Mouse (Mus musculus): ENCODE results near the gene Tmem59l. TPM values are rescaled to one million over a fixed set of nuclear protein-coding genes. Genes with fewer than 3 reads are reported as not detected.
"Not testable (repeated sequence)": the region's sequence is repeated elsewhere in the genome, so short reads cannot be mapped to it uniquely, and the experiment has no call there.

Tmem59l gene
- polyA plus RNA-seq, 1 experiment from 2014 or later, result 61.5 TPM

GRCm38 (mm10) chr8:70519606-70520005, 32.4 kb upstream of the Tmem59l start:
- Histone ChIP-seq H3K9me3 (no peaks in the 10 kb centered on the region), H3K27ac (no peak overlapping the region), H3K4me2 (replicated peaks) (no peak overlapping the region), H3K4me1 (replicated peaks) (peaks cover 17% of the 10 kb centered on the region), H3K9ac (replicated peaks) (no peak overlapping the region), H3K36me3 (peaks cover 43% of the 10 kb centered on the region), H3K4me3 (replicated peaks) (no peak overlapping the region), H3K27me3 (no peaks in the 10 kb centered on the region)
- 55% methylated on average over 2 of the region's 2 CpGs for whole genome bisulfite sequencing
- no peak for ATAC-seq

DNA sequence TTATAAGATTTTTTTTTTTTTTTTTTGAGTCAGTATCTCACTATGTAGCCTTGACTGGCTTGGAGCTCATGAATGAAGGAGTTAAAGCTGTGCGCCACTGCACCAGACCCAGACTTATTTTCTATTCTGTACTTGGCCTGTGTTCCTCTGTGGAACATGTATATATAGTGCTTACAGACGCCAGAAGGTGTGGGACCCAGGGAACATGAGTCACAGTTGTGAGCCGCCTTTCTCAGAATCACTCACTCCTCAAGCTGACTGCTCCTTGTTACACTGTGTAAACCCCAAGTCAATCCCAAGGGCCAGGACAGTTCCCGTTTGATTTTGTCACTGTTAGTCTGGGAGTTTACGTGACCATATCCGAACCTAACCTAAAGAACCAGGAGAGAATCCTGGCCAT, 31.9 kb upstream of the Tmem59l start:
- H3K27me3 ChIP-seq, result no peaks in the 10 kb centered on the region
- no peaks in the 10 kb centered on the region for H3K9me3 ChIP-seq
- H3K27ac ChIP-seq, result no peak overlapping the region
- H3K4me1 ChIP-seq (replicated peaks), result peaks cover 17% of the 10 kb centered on the region
- 97% methylated on average over 6 of the region's 6 CpGs for WGBS
- H3K4me3 ChIP-seq (replicated peaks), result no peak overlapping the region
- H3K9ac ChIP-seq (replicated peaks), result no peak overlapping the region
- no peak for ATAC-seq
- no peak overlapping the region for H3K4me2 ChIP-seq (replicated peaks)
- peaks cover 48% of the 10 kb centered on the region for H3K36me3 ChIP-seq

GRCm38 (mm10) chr8:70517940-70518643, 30.9 kb upstream of the Tmem59l start:
- WGBS, result 72% methylated on average over 10 of the region's 10 CpGs
- H3K27ac ChIP-seq, result no peak overlapping the region
- no peaks in the 10 kb centered on the region for H3K27me3 ChIP-seq
- no peak overlapping the region for H3K4me2 ChIP-seq (replicated peaks)
- H3K36me3 ChIP-seq, result peaks cover 57% of the 10 kb centered on the region
- peaks cover 13% of the 10 kb centered on the region for H3K4me1 ChIP-seq (replicated peaks)
- H3K9ac ChIP-seq (replicated peaks), result no peak overlapping the region
- no peak for ATAC-seq
- H3K4me3 ChIP-seq (replicated peaks), result no peak overlapping the region
- H3K9me3 ChIP-seq, result no peaks in the 10 kb centered on the region

DNA sequence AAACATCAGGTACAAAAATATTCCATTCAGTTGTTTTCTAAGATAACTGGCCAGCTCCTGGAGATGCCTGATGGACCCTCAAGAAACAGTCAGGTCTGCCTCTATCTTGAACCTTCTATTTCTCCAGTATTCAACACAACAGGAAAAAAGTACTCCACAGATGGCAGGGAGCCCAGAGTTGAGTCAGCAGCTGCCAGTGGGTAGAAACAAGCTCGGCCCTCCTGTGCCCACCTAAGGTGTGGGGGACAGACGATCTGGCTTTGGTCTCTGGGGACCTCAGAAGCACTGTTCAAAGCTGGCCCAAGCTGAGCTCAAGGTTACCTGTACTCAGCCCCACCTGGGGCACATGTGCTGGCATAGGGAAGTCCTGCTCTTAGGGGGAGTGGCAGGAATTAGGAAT, 26.3 kb upstream of the Tmem59l start:
- Histone ChIP-seq H3K4me3 (replicated peaks) (no peak overlapping the region), H3K27ac (no peak overlapping the region), H3K36me3 (peaks cover 54% of the 10 kb centered on the region), H3K9me3 (no peaks in the 10 kb centered on the region), H3K27me3 (no peaks in the 10 kb centered on the region), H3K4me1 (replicated peaks) (peaks cover 26% of the 10 kb centered on the region), H3K9ac (replicated peaks) (no peak overlapping the region), H3K4me2 (replicated peaks) (no peak overlapping the region)
- ATAC-seq, result no peak
- WGBS, result 82% methylated on average over 2 of the region's 2 CpGs

DNA sequence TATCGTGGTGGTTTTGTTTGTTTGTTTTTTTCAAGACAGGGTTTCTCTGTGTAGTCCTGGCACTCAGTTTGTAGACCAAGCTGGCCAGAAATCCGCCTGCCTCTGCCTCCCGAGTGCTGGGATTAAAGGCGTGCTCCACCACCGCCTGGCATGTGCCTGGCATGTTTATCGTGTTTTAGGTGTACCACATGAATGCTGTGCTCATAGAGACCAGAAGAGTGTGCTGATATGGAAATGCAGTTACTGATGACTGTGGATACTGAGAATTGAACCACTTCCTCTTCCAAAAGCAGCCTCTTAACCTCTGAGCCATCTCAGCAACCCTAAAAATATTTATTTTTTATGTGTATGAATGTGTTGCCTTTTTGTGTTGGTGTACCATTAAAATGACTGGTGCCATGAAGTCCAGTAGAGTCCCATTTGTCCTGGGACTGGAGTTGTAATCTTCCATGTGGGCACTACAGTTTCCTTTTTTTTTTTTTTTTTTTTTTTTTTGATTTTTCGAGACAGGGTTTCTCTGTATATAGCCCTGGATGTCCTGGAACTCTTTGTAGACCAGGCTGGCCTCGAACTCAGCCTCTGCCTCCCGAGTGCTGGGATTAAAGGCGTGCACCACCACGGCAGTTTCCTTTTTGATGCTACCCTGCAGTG, 25.2 kb upstream of the Tmem59l start:
- H3K9me3 ChIP-seq, result no peaks in the 10 kb centered on the region
- H3K4me1 ChIP-seq (replicated peaks), result peaks cover 28% of the 10 kb centered on the region
- H3K4me3 ChIP-seq (replicated peaks), result no peak overlapping the region
- 92% methylated on average over 11 of the region's 11 CpGs for WGBS
- peaks cover 53% of the 10 kb centered on the region for H3K36me3 ChIP-seq
- H3K9ac ChIP-seq (replicated peaks), result no peak overlapping the region
- no peak overlapping the region for H3K4me2 ChIP-seq (replicated peaks)
- H3K27me3 ChIP-seq, result no peaks in the 10 kb centered on the region
- H3K27ac ChIP-seq, result no peak overlapping the region
- no peak for ATAC-seq

- Histone ChIP-seq H3K4me1 (replicated peaks) (peaks cover 28% of the 10 kb centered on the region), H3K9me3 (no peaks in the 10 kb centered on the region), H3K9ac (replicated peaks) (no peak overlapping the region), H3K36me3 (peaks cover 56% of the 10 kb centered on the region), H3K27ac (no peak overlapping the region), H3K27me3 (no peaks in the 10 kb centered on the region), H3K4me2 (replicated peaks) (0 out of 2 replicates have a peak overlapping the region, but pooled peaks have one; percentile 86), H3K4me3 (replicated peaks) (no peak overlapping the region)
- no peak for ATAC-seq
- WGBS, result 95% methylated on average over 2 of the region's 2 CpGs
These were observed 24.6 kb upstream of the Tmem59l start for GRCm38 (mm10) chr8:70511770-70512169.

- peaks cover 50% of the 10 kb centered on the region for H3K36me3 ChIP-seq
- peak overlapping the region; percentile 96; the same call in 1 of the 2 replicates for H3K27ac ChIP-seq
- peak overlapping the region; percentile 86 for H3K4me2 ChIP-seq (replicated peaks)
- H3K4me3 ChIP-seq (replicated peaks), result peak overlapping the region; percentile 97
- H3K4me1 ChIP-seq (replicated peaks), result peaks cover 28% of the 10 kb centered on the region
- H3K9ac ChIP-seq (replicated peaks), result peak overlapping the region; percentile 99; the same call in 1 of the 2 replicates
- 91% methylated on average over 6 of the region's 6 CpGs for WGBS
- not testable (repeated sequence) for ATAC-seq, H3K9me3 ChIP-seq, H3K27me3 ChIP-seq
These were observed 24.0 kb upstream of the Tmem59l start for GRCm38 (mm10) chr8:70511174-70511573.

DNA sequence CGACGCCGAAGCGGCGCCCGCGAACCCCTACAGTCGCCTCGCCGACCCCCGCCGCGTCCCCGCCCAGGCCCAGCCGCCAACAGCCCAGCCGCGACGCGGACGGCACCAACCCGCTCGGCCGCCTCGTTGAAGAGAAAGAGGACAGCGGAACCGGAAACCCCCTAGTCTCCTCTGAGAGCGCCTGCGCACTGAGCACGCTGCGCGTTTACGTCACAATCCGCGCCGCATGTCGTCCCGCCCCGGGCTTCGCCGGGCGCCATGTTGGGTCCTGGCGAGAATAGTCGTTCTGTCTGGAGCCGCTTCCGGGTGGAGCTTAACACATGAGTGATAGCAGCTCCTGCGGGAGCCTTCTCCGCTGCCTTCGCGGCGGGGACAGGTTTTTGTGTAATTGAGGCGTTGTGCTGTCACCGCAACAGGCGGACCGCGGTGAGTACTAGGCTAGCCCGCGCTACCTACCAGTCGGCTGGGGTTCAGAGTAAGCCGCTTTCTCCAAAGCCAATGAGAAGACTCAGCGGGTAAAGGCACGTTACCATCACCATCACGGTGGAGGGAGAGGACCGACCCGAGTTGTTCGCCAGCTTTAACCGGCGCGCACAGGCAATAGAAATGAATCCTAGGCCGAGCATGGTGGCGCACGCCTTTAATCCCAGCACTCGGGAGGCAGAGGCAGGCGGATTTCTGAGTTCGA, 23.2 kb upstream of the Tmem59l start, which contains the start of gene Uba52:
Uba52 (minus strand) TSS at position 574 of the 688 bp plus-strand sequence.
- ATAC-seq, result peak; percentile 81
- Histone ChIP-seq H3K4me3 (replicated peaks) (peak within 1 kb of the TSS; percentile 97), H3K27ac (peak within 1 kb of the TSS; percentile 96), H3K27me3 (no peaks in the 10 kb centered on the region), H3K36me3 (peaks cover 43% of the 10 kb centered on the region), H3K4me1 (replicated peaks) (peaks cover 36% of the 10 kb centered on the region), H3K9me3 (no peaks in the 10 kb centered on the region), H3K4me2 (replicated peaks) (peak within 1 kb of the TSS; percentile 86), H3K9ac (replicated peaks) (peak within 1 kb of the TSS; percentile 99)
- WGBS, result 2% methylated on average over 74 of the region's 74 CpGs

DNA sequence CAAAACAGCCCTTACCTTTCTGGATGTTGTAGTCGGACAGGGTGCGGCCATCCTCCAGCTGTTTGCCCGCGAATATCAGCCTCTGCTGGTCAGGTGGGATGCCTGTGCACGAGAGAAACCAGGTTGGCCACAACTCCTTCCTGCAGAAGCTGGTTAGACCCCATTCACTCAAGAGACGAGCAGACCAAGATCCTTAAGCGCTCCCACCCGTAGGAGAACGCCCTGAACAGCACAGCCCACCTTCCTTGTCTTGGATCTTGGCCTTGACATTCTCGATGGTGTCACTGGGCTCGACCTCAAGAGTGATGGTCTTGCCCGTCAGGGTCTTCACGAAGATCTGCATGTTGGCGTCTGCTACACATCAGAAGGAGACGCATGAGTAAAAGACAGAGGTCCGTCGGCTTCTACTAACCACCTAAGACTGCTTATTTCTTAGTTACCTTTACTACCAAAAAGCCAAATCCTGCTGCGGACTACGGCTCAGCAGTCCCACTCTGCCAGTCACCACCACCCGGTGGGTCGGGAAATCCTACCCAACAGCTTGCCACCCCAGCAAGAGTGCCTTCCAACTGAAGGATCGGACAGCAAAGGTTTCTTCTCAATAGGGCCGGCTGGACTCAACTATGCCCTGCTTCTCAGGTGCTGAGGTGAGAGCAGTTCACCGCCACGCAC, 22.3 kb upstream of the Tmem59l start:
- H3K27ac ChIP-seq, result peak overlapping the region; percentile 96
- no peak for ATAC-seq
- H3K36me3 ChIP-seq, result peaks cover 43% of the 10 kb centered on the region
- peak overlapping the region; percentile 97 for H3K4me3 ChIP-seq (replicated peaks)
- 16% methylated on average over 25 of the region's 25 CpGs for WGBS
- H3K27me3 ChIP-seq, result 0 out of 2 replicates have a peak, but pooled peaks cover under 1% of the 10 kb centered on the region
- H3K4me2 ChIP-seq (replicated peaks), result peak overlapping the region; percentile 86
- peak overlapping the region; percentile 99 for H3K9ac ChIP-seq (replicated peaks)
- H3K9me3 ChIP-seq, result no peaks in the 10 kb centered on the region
- H3K4me1 ChIP-seq (replicated peaks), result peaks cover 45% of the 10 kb centered on the region

DNA sequence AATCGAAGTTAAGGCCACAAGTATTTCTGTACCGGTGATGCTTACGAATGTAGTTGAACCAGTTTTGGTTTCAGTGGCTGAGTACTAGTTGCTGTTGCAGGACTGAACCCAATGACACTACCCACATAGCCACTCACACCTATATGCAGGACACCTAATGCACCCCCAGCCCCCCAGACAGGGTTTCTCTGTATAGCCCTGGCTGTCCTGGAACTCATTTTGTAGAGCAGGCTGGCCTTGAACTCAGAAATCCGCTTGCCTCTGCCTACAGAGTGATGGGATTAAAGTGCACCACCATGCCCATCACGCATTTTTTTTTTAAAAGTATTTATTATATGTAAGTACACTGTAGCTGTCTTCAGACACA, 19.9 kb upstream of the Tmem59l start:
- H3K27me3 ChIP-seq, result peaks cover 24% of the 10 kb centered on the region
- no peak overlapping the region for H3K9ac ChIP-seq (replicated peaks)
- peaks cover 56% of the 10 kb centered on the region for H3K4me1 ChIP-seq (replicated peaks)
- H3K4me3 ChIP-seq (replicated peaks), result peak overlapping the region; percentile 55; the same call in 1 of the 2 replicates
- no peaks in the 10 kb centered on the region for H3K9me3 ChIP-seq
- H3K4me2 ChIP-seq (replicated peaks), result peak overlapping the region; percentile 64; the same call in 1 of the 2 replicates
- ATAC-seq, result no peak
- H3K27ac ChIP-seq, result peak overlapping the region; percentile 89; the same call in 1 of the 2 replicates
- peaks cover 32% of the 10 kb centered on the region for H3K36me3 ChIP-seq
- 63% methylated on average over 5 of the region's 5 CpGs for WGBS

DNA sequence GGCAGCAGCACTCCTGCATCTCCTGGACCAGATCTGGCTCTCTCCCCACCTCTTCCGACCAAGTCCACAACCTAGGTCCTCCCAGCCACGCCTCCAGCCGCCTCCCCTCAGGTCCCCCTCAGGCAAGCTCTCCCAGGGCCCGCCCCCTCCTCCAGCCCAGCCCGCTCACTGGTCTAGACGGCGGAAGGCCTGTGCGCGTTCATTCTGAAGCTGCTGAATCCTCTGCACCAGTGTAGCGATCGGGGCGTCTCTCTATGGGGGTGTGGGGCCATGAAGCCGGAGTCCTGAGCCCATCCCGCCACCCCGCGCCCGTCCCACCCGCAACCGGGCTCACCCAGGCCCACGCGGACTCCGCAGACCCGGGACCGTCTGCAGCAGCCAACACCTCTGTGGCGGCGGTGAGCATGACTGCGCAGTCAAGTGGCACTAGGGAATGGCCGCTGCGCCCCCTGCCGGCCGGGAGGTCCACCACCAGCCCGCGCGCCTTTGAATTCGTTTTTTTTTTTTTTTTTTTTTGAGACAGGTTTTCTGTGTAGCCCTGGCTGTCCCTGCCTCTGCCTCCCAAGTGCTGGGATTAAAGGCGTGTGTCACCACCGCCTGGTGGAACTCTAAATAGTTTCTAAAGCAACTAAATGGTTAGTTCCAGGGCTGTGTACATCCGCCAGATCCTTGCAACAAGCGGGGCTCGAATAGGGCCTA, 19.3 kb upstream of the Tmem59l start, which contains the start of gene Rex1bd:
Rex1bd (minus strand) TSS at position 425 of the 699 bp plus-strand sequence.
- ATAC-seq, result peak; percentile 85
- Histone ChIP-seq H3K27ac (peak within 1 kb of the TSS; percentile 89), H3K9ac (replicated peaks) (peak within 1 kb of the TSS; percentile 78), H3K9me3 (no peaks in the 10 kb centered on the region), H3K36me3 (peaks cover 32% of the 10 kb centered on the region), H3K4me1 (replicated peaks) (peaks cover 52% of the 10 kb centered on the region), H3K4me2 (replicated peaks) (peak within 1 kb of the TSS; percentile 64), H3K4me3 (replicated peaks) (peak within 1 kb of the TSS; percentile 55), H3K27me3 (peaks cover 30% of the 10 kb centered on the region)
- 2% methylated on average over 40 of the region's 40 CpGs for WGBS
